Mouse (Mus musculus) splenic B cell, adult 2 months (primary cell): Measurements from ENCODE around the gene Ccdc126.

Experiments
- DNase-seq: peaks from one replicate; pipeline ENCODE4 v3.0.0-alpha.2; 2011; ENCODE audit warnings: low read depth, low spot score
- H3K27me3 ChIP-seq: 2 replicates; pipeline ENCODE4 v1.6.1; 2012; ENCODE audit warnings: mild to moderate bottlenecking, low read length, moderate library complexity, mixed read lengths; ENCODE audit not compliant: control insufficient read depth, poor library complexity, insufficient read depth, severe bottlenecking
- H3K36me3 ChIP-seq: 2 replicates; pipeline ENCODE4 v1.6.1; 2012; ENCODE audit warnings: mild to moderate bottlenecking, low read length, moderate library complexity, mixed read lengths; ENCODE audit not compliant: control insufficient read depth, poor library complexity, insufficient read depth, severe bottlenecking

Ccdc126 gene

DNA sequence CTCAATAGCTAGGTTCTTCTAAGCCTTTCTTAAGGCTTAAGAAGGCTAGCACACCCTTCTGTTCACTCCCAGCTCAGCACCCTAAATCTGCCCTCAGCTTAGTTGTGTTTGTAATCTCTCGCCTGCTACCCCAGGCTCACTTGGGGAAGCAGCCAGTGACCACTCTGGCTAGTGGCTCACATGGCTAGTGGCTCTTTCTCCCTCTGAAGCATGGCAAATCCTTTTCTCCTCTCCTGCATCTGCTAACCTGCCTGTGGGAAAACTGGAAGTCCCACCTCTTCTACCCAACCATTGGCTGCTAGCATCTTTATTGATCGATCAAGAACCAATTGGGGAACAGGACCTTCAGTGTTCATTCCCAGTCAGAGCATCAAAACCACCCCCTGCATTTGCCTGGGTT is 5.5 kb downstream of the Ccdc126 start:
- no peak for DNase-seq
- Histone ChIP-seq H3K27me3 (no peaks in the 10 kb centered on the region), H3K36me3 (no peaks in the 10 kb centered on the region)

- DNase-seq = no peak
- Histone ChIP-seq H3K27me3 (no peaks in the 10 kb centered on the region), H3K36me3 (no peaks in the 10 kb centered on the region)
Observed at GRCm38 (mm10) chr6:49325294-49325693, 6.2 kb downstream of the Ccdc126 start.

- no peaks in the 10 kb centered on the region for H3K36me3 ChIP-seq
- no peak for DNase-seq
- no peaks in the 10 kb centered on the region for H3K27me3 ChIP-seq
Observed at GRCm38 (mm10) chr6:49326846-49327245, 7.8 kb downstream of the Ccdc126 start.

DNA sequence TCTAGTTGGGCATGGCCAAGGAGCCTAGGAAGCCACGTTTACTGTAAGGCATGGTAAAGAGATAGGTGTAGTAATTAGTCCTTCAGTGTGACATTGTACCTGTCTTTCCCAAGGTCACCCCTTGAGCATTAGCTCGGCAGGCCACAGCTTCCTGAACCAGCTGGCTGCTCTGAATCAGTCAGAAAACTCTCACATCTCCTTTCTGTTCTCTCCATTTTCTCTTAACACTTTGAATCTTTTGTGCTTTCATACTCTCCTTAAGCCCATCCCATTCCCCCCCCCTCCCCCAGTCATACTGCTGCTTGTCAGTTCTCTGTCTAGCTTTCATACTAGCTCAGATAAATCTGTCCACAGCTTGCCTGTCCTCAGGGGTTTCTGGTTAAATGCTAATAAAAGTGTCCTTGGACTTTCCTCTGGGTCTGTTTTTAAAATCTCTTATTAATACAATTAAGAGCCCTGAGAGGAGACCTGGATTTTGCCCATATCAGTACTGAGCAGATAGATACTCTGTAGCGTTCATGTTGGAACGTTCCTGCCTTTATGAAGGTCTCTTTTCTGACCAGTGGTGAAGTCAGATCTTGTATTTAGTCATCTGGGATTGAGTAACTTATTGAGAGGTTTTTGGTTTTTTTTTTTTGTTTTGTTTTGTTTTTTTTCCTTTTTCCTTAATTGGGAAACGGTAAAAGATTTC is 12.4 kb downstream of the Ccdc126 start:
- Histone ChIP-seq H3K27me3 (no peaks in the 10 kb centered on the region), H3K36me3 (no peaks in the 10 kb centered on the region)
- no peak for DNase-seq

DNA sequence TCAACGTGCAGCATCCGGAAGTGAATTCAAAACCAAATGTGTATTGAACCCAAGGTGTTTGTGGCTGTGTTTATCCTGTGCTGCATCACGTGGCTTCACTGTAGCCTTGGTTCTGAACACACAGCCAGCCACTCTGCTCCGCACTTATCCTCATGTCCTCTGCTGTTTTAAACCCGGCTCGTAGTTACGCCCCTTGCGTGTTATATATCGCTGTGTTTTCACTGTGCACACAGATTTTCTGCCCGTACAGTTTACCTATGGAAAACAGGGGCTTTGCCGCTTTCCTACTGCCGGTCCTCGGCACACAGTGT is 12.9 kb downstream of the Ccdc126 start:
- Histone ChIP-seq H3K36me3 (no peaks in the 10 kb centered on the region), H3K27me3 (no peaks in the 10 kb centered on the region)
- DNase-seq = no peak

GRCm38 (mm10) chr6:49338566-49338965 is 19.5 kb downstream of the Ccdc126 start:
- Histone ChIP-seq H3K27me3 (no peaks in the 10 kb centered on the region), H3K36me3 (no peaks in the 10 kb centered on the region)
- no peak for DNase-seq

DNA sequence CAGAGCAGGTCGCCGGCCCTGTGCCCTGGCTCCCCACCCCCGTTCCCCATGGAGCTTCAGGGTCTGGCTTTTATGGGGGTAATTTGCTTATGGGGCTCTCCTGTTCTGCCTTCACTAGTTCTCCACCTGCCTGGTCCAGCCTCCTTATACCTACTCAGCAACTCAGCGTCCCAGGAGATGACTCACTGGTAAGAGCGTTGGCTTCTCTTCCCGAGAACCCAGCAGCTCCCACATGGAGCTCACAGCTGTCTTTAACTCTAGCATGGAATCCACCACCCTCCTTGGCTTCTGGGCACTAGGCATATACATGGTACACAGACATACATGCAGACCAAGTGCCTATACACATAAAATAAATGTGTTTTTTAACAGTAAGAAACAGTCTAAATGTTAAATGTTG is 20.1 kb downstream of the Ccdc126 start:
- DNase-seq = no peak
- Histone ChIP-seq H3K27me3 (no peaks in the 10 kb centered on the region), H3K36me3 (no peaks in the 10 kb centered on the region)

DNA sequence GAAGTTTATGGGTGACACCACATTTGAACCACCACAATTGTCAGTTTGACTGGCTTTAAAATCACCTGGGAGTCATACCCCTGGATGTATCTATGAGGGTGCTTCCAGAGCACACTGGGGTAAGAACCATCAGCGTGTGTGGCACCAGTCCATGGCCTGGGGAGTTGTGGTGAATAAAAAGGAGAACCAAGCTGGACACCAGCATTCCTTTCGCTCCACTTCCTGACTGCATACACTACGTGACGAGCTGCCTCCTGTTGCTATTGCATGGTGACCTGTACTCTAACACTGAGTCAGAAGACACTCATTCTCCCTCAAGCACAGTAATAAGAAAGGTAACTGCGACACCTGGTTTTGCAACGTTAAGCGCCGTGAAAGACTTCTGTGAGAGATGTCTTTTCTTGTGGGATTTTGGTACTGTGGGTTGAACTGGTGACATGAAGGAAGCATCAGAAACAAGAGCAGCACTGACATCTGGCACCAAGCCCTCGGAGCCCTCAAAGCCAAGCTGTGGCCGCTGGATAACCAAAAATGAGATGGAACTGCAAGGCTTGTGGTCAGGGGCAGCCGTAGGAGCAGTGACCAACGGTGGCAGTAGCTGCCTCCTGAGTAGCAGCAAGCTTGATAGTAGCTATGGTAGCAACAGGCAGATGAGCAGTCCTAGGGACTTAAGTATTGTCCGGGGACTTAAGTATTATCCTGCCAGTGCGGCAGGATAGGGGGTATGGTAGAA is 24.8 kb downstream of the Ccdc126 start:
- no peak for DNase-seq
- no peaks in the 10 kb centered on the region for H3K27me3 ChIP-seq
- no peaks in the 10 kb centered on the region for H3K36me3 ChIP-seq

DNA sequence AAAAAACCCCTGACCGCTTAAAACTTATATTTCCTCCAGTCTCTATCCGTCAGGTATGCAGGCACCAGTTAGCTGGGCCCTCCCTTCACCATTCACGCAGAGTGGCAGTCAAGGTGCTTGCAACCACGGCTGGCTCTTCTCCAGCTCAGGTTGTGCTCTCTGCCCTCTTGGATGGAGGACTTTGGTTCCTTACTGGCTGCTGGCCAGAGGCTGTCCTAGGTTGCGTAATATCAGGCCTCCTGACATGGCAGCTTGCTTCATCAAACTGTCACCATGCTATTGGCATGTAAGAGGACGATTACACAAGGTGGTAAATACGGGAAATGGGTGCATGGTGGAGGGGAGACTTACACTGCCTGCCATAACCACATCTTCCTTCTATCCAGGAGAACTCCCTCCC is 30.8 kb downstream of the Ccdc126 start:
- no peak for DNase-seq
- H3K36me3 ChIP-seq = no peaks in the 10 kb centered on the region

GRCm38 (mm10) chr6:49354613-49355012 is 35.5 kb downstream of the Ccdc126 start:
- DNase-seq = peak; percentile 31
- no peaks in the 10 kb centered on the region for H3K36me3 ChIP-seq
- H3K27me3 ChIP-seq = no peaks in the 10 kb centered on the region

More for the DNA sequence above, 30.8 kb downstream of the Ccdc126 start:
- no peaks in the 10 kb centered on the region for H3K27me3 ChIP-seq

- no peak for DNase-seq
- Histone ChIP-seq H3K36me3 (no peaks in the 10 kb centered on the region), H3K27me3 (no peaks in the 10 kb centered on the region)
Observed at GRCm38 (mm10) chr6:49355171-49355570, 36.1 kb downstream of the Ccdc126 start.

DNA sequence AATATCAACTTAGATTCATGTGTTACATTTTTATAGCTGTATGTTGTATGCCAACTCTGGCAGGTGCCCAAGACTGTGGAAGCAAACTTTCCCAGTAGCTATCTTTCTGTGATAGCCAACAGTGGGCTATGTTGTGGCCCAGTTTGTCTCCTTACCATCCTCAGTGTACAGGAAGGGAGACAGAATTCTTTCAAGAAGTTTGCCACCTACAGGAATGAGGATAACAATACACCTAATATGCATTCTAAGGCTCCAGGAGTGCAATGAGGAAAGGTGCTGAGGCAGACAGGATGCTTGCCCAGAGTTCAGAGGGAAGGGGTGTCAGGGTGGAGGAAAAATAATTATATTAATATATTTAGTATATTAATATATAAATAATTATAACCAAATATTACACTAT is 41.3 kb downstream of the Ccdc126 start:
- no peaks in the 10 kb centered on the region for H3K36me3 ChIP-seq
- no peaks in the 10 kb centered on the region for H3K27me3 ChIP-seq
- DNase-seq = peak; percentile 15

DNA sequence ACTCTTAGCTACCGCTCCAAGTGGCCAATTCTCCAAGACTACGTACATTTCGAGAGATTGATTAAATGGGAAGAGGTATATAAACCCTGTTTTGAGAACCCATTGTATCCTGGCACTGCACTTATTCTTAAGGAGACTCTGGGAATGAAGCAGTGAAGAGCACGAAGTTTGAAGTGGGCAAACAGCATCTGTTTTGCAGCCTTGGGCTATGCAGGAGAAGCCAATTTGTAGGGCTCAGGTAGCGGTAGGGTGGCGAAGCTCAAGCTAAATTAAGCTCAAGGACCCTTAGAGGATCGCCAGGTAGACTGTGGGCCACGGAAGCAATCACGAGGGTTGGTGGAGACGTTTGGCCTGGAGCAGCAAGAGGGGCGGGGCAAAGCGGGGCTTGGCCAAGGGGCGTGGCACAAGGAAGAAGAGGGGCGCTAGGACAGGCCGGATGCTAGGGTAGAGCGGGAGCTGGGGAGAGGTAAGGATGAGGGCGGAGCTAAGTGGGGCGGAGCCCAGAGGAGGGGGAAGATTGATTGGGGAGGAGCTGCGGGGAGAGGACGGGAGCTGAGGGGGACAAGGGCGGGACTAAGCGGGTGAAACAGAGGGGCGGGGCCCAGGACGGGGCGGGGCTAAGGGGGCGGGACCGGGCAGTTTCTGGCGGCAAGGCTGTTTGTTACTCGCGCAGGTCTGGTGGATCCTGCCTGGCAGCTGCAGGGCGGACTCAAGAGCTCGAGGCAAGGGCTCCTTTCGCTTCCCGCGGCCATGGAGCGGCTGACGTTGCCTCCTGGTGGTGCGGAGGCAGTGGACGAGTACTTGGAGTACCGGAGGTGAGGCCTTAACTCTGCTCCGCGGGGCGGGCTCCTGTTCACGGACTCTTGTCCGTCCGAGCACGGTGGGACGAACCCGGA is 48.3 kb downstream of the Ccdc126 start, which contains the start of gene Fam221a:
Gene Fam221a (plus strand): TSS at position 581 of the 896 bp plus-strand sequence.
- H3K27me3 ChIP-seq = no peaks in the 10 kb centered on the region
- H3K36me3 ChIP-seq = no peaks in the 10 kb centered on the region
- DNase-seq = peak; percentile 92

- no peak for DNase-seq
Observed at GRCm38 (mm10) chr6:49368212-49368611, 49.1 kb downstream of the Ccdc126 start.

DNA sequence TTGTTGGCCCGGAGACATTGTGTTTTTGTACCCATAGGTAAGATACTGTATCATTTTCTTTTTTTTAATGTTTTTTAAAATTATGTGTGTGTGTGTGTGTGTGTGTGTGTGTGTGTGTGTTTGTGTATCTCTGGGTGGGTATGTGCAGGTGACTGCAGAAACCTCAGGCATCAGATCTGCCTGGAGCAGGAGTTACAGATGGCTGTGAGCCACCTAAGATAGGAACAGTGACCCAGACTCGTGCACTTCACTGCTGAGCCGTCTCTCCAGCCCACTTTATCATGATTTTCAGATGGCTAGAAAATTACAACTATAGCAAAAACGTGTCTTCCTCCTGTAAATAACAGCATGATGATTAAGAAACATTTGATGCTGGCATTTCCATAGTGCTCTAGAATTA is 53.6 kb downstream of the Ccdc126 start:
- Histone ChIP-seq H3K36me3 (no peaks in the 10 kb centered on the region), H3K27me3 (no peaks in the 10 kb centered on the region)
- DNase-seq = no peak

More at GRCm38 (mm10) chr6:49368212-49368611, 49.1 kb downstream of the Ccdc126 start:
- Histone ChIP-seq H3K36me3 (no peaks in the 10 kb centered on the region), H3K27me3 (no peaks in the 10 kb centered on the region)
